Mouse (Mus musculus): ENCODE results near the gene Tysnd1. TPM values are rescaled to one million over a fixed set of nuclear protein-coding genes. Genes with fewer than 3 reads are reported as not detected.

The Tysnd1 gene
- polyA plus RNA-seq, 1 experiment from 2014 or later, result 35.5 TPM

GRCm38 (mm10) chr10:61717406-61718296, 22.3 kb downstream of the Tysnd1 start:
- no peak overlapping the region for H3K9ac ChIP-seq (ENCODE audit: low read length)
- WGBS, result 89% methylated on average over 12 of the region's 12 CpGs
- DNase-seq (ENCODE audit: low spot score), result no peak

GRCm38 (mm10) chr10:61720331-61720730, 25.0 kb downstream of the Tysnd1 start:
- DNase-seq (ENCODE audit: low spot score), result no peak
- Histone ChIP-seq H3K4me3 (ENCODE audit: low read depth, low read length) (no peak overlapping the region), H3K9ac (ENCODE audit: low read length) (no peak overlapping the region), H3K4me2 (ENCODE audit: low read depth) (no peak overlapping the region), H3K36me3 (ENCODE audit: control insufficient read depth, insufficient read depth, low read length) (no peaks in the 10 kb centered on the region), H3K4me1 (ENCODE audit: control insufficient read depth, insufficient read depth, low read length) (peaks cover 5% of the 10 kb centered on the region; the same call in 1 of the 2 replicates), H3K27ac (ENCODE audit: low read depth, low read length) (no peak overlapping the region), H3K9me3 (ENCODE audit: control insufficient read depth, low read length) (no peaks in the 10 kb centered on the region), H3K27me3 (ENCODE audit: control insufficient read depth, insufficient read depth, low read length) (no peaks in the 10 kb centered on the region)
- WGBS, result 87% methylated on average over 7 of the region's 7 CpGs
- ATAC-seq (ENCODE audit: insufficient read depth, low FRiP score, low TSS enrichment), result no peak

More at GRCm38 (mm10) chr10:61717406-61718296, 22.3 kb downstream of the Tysnd1 start:
- H3K36me3 ChIP-seq (ENCODE audit: control insufficient read depth, insufficient read depth, low read length), result no peaks in the 10 kb centered on the region
- peaks cover 6% of the 10 kb centered on the region; the same call in 1 of the 2 replicates for H3K4me1 ChIP-seq (ENCODE audit: control insufficient read depth, insufficient read depth, low read length)
- H3K27ac ChIP-seq (ENCODE audit: low read depth, low read length), result no peak overlapping the region
- H3K27me3 ChIP-seq (ENCODE audit: control insufficient read depth, insufficient read depth, low read length), result no peaks in the 10 kb centered on the region
- H3K4me3 ChIP-seq (ENCODE audit: low read depth, low read length), result no peak overlapping the region
- ATAC-seq (ENCODE audit: insufficient read depth, low FRiP score, low TSS enrichment), result no peak
- no peak overlapping the region for H3K4me2 ChIP-seq (ENCODE audit: low read depth)
- H3K9me3 ChIP-seq (ENCODE audit: control insufficient read depth, low read length), result no peaks in the 10 kb centered on the region

- WGBS, result 83% methylated on average over 3 of the region's 3 CpGs
- Histone ChIP-seq H3K27ac (ENCODE audit: low read depth, low read length) (no peak overlapping the region), H3K4me2 (ENCODE audit: low read depth) (no peak overlapping the region), H3K36me3 (ENCODE audit: control insufficient read depth, insufficient read depth, low read length) (no peaks in the 10 kb centered on the region), H3K4me1 (ENCODE audit: control insufficient read depth, insufficient read depth, low read length) (no peaks in the 10 kb centered on the region), H3K9ac (ENCODE audit: low read length) (no peak overlapping the region), H3K9me3 (ENCODE audit: control insufficient read depth, low read length) (no peaks in the 10 kb centered on the region), H3K4me3 (ENCODE audit: low read depth, low read length) (no peak overlapping the region), H3K27me3 (ENCODE audit: control insufficient read depth, insufficient read depth, low read length) (no peaks in the 10 kb centered on the region)
- no peak for DNase-seq (ENCODE audit: low spot score)
- ATAC-seq (ENCODE audit: insufficient read depth, low FRiP score, low TSS enrichment), result no peak
Measured at GRCm38 (mm10) chr10:61722215-61722614, 26.9 kb downstream of the Tysnd1 start.

- no peak for ATAC-seq (ENCODE audit: insufficient read depth, low FRiP score, low TSS enrichment)
- no peak overlapping the region for H3K4me2 ChIP-seq (ENCODE audit: low read depth)
- DNase-seq (ENCODE audit: low spot score), result no peak
- H3K4me3 ChIP-seq (ENCODE audit: low read depth, low read length), result no peak overlapping the region
- H3K36me3 ChIP-seq (ENCODE audit: control insufficient read depth, insufficient read depth, low read length), result no peaks in the 10 kb centered on the region
- H3K27me3 ChIP-seq (ENCODE audit: control insufficient read depth, insufficient read depth, low read length), result no peaks in the 10 kb centered on the region
- 73% methylated on average over 6 of the region's 6 CpGs for WGBS
- H3K4me1 ChIP-seq (ENCODE audit: control insufficient read depth, insufficient read depth, low read length), result no peaks in the 10 kb centered on the region
- H3K9ac ChIP-seq (ENCODE audit: low read length), result no peak overlapping the region
- no peak overlapping the region for H3K27ac ChIP-seq (ENCODE audit: low read depth, low read length)
- no peaks in the 10 kb centered on the region for H3K9me3 ChIP-seq (ENCODE audit: control insufficient read depth, low read length)
Measured at GRCm38 (mm10) chr10:61723271-61723670, 28.0 kb downstream of the Tysnd1 start.

GRCm38 (mm10) chr10:61729181-61729580, 33.9 kb downstream of the Tysnd1 start:
- no peak for ATAC-seq (ENCODE audit: insufficient read depth, low FRiP score, low TSS enrichment)
- no peak overlapping the region for H3K9ac ChIP-seq (ENCODE audit: low read length)
- no peak overlapping the region for H3K4me3 ChIP-seq (ENCODE audit: low read depth, low read length)
- 0 out of 2 replicates have a peak, but pooled peaks cover 3% of the 10 kb centered on the region for H3K36me3 ChIP-seq (ENCODE audit: control insufficient read depth, insufficient read depth, low read length)
- H3K4me1 ChIP-seq (ENCODE audit: control insufficient read depth, insufficient read depth, low read length), result no peaks in the 10 kb centered on the region
- 56% methylated on average over 11 of the region's 11 CpGs for WGBS
- no peaks in the 10 kb centered on the region for H3K27me3 ChIP-seq (ENCODE audit: control insufficient read depth, insufficient read depth, low read length)
- H3K4me2 ChIP-seq (ENCODE audit: low read depth), result no peak overlapping the region
- no peaks in the 10 kb centered on the region for H3K9me3 ChIP-seq (ENCODE audit: control insufficient read depth, low read length)
- H3K27ac ChIP-seq (ENCODE audit: low read depth, low read length), result no peak overlapping the region
- DNase-seq (ENCODE audit: low spot score), result no peak

- no peaks in the 10 kb centered on the region for H3K27me3 ChIP-seq (ENCODE audit: control insufficient read depth, insufficient read depth, low read length)
- 0 out of 2 replicates have a peak, but pooled peaks cover 3% of the 10 kb centered on the region for H3K36me3 ChIP-seq (ENCODE audit: control insufficient read depth, insufficient read depth, low read length)
- no peak overlapping the region for H3K4me2 ChIP-seq (ENCODE audit: low read depth)
- H3K9me3 ChIP-seq (ENCODE audit: control insufficient read depth, low read length), result no peaks in the 10 kb centered on the region
- DNase-seq (ENCODE audit: low spot score) (no peak), ATAC-seq (ENCODE audit: insufficient read depth, low FRiP score, low TSS enrichment) (no peak)
- no peak overlapping the region for H3K27ac ChIP-seq (ENCODE audit: low read depth, low read length)
- no peaks in the 10 kb centered on the region for H3K4me1 ChIP-seq (ENCODE audit: control insufficient read depth, insufficient read depth, low read length)
- WGBS, result 93% methylated on average over 6 of the region's 6 CpGs
- no peak overlapping the region for H3K4me3 ChIP-seq (ENCODE audit: low read depth, low read length)
- H3K9ac ChIP-seq (ENCODE audit: low read length), result no peak overlapping the region
Measured at GRCm38 (mm10) chr10:61730171-61730570, 34.9 kb downstream of the Tysnd1 start.

DNA sequence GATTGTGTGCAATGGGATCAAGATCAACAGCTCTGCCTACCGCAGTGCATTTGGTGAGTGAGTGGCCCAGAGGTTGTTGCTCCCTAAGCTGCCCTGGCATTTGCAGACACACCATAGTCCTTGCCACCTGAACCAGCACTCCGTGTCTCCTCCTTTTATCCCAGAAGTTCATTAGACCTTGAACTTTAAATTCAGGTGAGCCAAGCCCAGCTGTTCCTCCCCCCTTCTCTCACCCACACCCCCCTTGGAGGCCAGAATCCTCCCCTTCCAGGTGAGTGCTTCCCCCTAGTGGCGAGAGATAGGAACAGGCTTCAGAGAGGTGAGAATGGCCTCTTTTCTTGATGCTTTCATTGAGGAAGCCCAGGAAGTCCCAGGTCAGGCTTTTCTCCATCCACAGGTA, 39.1 kb downstream of the Tysnd1 start:
- Histone ChIP-seq H3K27ac (ENCODE audit: low read depth, low read length) (no peak overlapping the region), H3K36me3 (ENCODE audit: control insufficient read depth, insufficient read depth, low read length) (peaks cover 4% of the 10 kb centered on the region; the same call in 1 of the 2 replicates), H3K27me3 (ENCODE audit: control insufficient read depth, insufficient read depth, low read length) (no peaks in the 10 kb centered on the region), H3K4me2 (ENCODE audit: low read depth) (no peak overlapping the region), H3K9ac (ENCODE audit: low read length) (no peak overlapping the region), H3K9me3 (ENCODE audit: control insufficient read depth, low read length) (no peaks in the 10 kb centered on the region), H3K4me3 (ENCODE audit: low read depth, low read length) (no peak overlapping the region), H3K4me1 (ENCODE audit: control insufficient read depth, insufficient read depth, low read length) (no peaks in the 10 kb centered on the region)
- ATAC-seq (ENCODE audit: insufficient read depth, low FRiP score, low TSS enrichment), result no peak
- 52% methylated on average over 3 of the region's 3 CpGs for WGBS
- peak; percentile 51 for DNase-seq (ENCODE audit: low spot score)

GRCm38 (mm10) chr10:61736671-61737078, 41.4 kb downstream of the Tysnd1 start:
- H3K9me3 ChIP-seq (ENCODE audit: control insufficient read depth, low read length), result no peaks in the 10 kb centered on the region
- H3K9ac ChIP-seq (ENCODE audit: low read length), result no peak overlapping the region
- H3K4me2 ChIP-seq (ENCODE audit: low read depth), result no peak overlapping the region
- 82% methylated on average over 10 of the region's 10 CpGs for WGBS
- ATAC-seq (ENCODE audit: insufficient read depth, low FRiP score, low TSS enrichment) (no peak), DNase-seq (ENCODE audit: low spot score) (no peak)
- no peak overlapping the region for H3K27ac ChIP-seq (ENCODE audit: low read depth, low read length)
- no peaks in the 10 kb centered on the region for H3K27me3 ChIP-seq (ENCODE audit: control insufficient read depth, insufficient read depth, low read length)
- H3K4me3 ChIP-seq (ENCODE audit: low read depth, low read length), result no peak overlapping the region
- peaks cover 13% of the 10 kb centered on the region for H3K36me3 ChIP-seq (ENCODE audit: control insufficient read depth, insufficient read depth, low read length)
- H3K4me1 ChIP-seq (ENCODE audit: control insufficient read depth, insufficient read depth, low read length), result no peaks in the 10 kb centered on the region

- peaks cover 13% of the 10 kb centered on the region for H3K36me3 ChIP-seq (ENCODE audit: control insufficient read depth, insufficient read depth, low read length)
- WGBS, result 93% methylated on average over 1 of the region's 1 CpGs
- no peaks in the 10 kb centered on the region for H3K4me1 ChIP-seq (ENCODE audit: control insufficient read depth, insufficient read depth, low read length)
- no peak overlapping the region for H3K27ac ChIP-seq (ENCODE audit: low read depth, low read length)
- ATAC-seq (ENCODE audit: insufficient read depth, low FRiP score, low TSS enrichment) (no peak), DNase-seq (ENCODE audit: low spot score) (no peak)
- no peaks in the 10 kb centered on the region for H3K27me3 ChIP-seq (ENCODE audit: control insufficient read depth, insufficient read depth, low read length)
- no peak overlapping the region for H3K9ac ChIP-seq (ENCODE audit: low read length)
- H3K4me2 ChIP-seq (ENCODE audit: low read depth), result no peak overlapping the region
- H3K4me3 ChIP-seq (ENCODE audit: low read depth, low read length), result no peak overlapping the region
- H3K9me3 ChIP-seq (ENCODE audit: control insufficient read depth, low read length), result no peaks in the 10 kb centered on the region
Measured at GRCm38 (mm10) chr10:61737537-61737936, 42.2 kb downstream of the Tysnd1 start.
